Mouse (Mus musculus) liver, postnatal 0 days (tissue): ENCODE measurements around the gene Fam83g. TPM values are rescaled to one million over a fixed set of nuclear protein-coding genes. Genes with fewer than 3 reads are reported as not detected.

Source experiments
- ATAC-seq: fragments of 200-750 bp; cut with Nextera tagmentation; 2 replicates; pipeline ENCODE4 v1.8.0; 2017; ENCODE audit warnings: mild to moderate bottlenecking, moderate library complexity
- DNase-seq: peaks from one replicate; pipeline ENCODE4 v3.0.0-alpha.2; 2016
- H3K27ac ChIP-seq: fragments of 300-500 bp; sonication (generic); 2 replicates; pipeline ENCODE4 v1.5.1; 2014; ENCODE audit warnings: antibody characterized with exemption, moderate library complexity, mild to moderate bottlenecking, low read depth
- H3K27me3 ChIP-seq: fragments of 300-500 bp; sonication (generic); 2 replicates; pipeline ENCODE4 v1.6.1; 2014; ENCODE audit warnings: low read length, control low read depth, mixed read lengths; ENCODE audit not compliant: insufficient read depth
- H3K36me3 ChIP-seq: fragments of 300-500 bp; sonication (generic); replicated peaks from 2 replicates; pipeline ENCODE4 v1.6.1; 2014; ENCODE audit warnings: mild to moderate bottlenecking, control low read depth, low read length, moderate library complexity, mixed read lengths; ENCODE audit not compliant: insufficient read depth
- H3K4me1 ChIP-seq: fragments of 300-500 bp; sonication (generic); 2 replicates; pipeline ENCODE4 v1.6.1; 2014; ENCODE audit warnings: antibody characterized with exemption, mild to moderate bottlenecking, control low read depth; ENCODE audit not compliant: insufficient read depth
- H3K4me2 ChIP-seq: fragments of 300-500 bp; sonication (generic); 2 replicates; pipeline ENCODE4 v1.6.1; 2014; ENCODE audit warnings: low read depth, mild to moderate bottlenecking, low read length, moderate library complexity, mixed read lengths
- H3K4me3 ChIP-seq: fragments of 300-500 bp; sonication (generic); 2 replicates; pipeline ENCODE4 v1.5.1; 2014; ENCODE audit warnings: low read depth, low read length
- H3K9ac ChIP-seq: fragments of 300-500 bp; sonication (generic); replicated peaks from 2 replicates; pipeline ENCODE4 v1.6.1; 2014; ENCODE audit warnings: mild to moderate bottlenecking, moderate library complexity
- H3K9me3 ChIP-seq: fragments of 300-500 bp; sonication (generic); 2 replicates; pipeline ENCODE4 v1.6.1; 2016; ENCODE audit warnings: mild to moderate bottlenecking, control low read depth, low read length, mixed read lengths
- CTCF ChIP-seq: sonication (generic); IDR thresholded peaks from 2 replicates; pipeline ENCODE4 v1.5.1; 2016; ENCODE audit warnings: antibody characterized with exemption, low read depth
- EP300 ChIP-seq: IDR thresholded peaks from 2 replicates; pipeline ENCODE4 v1.6.1; 2016; ENCODE audit warnings: antibody characterized with exemption, low read depth, mild to moderate bottlenecking
- WGBS: fragments of 180-500 bp; shearing (Covaris S2); extraction: QIAGEN DNeasy Blood & Tissue Kit; methylation state at CpG from one replicate; pipeline ENCODE4 v1.1.7; 2014; ENCODE audit not compliant: insufficient replicate concordance; 5-methylcytosine and 5-hydroxymethylcytosine counted together
- polyA plus RNA-seq: library from polyadenylated mRNA; unstranded; fragments of >200 nt; fragmentation: Nextera tagmentation; extraction: Ambion mirVana; gene quantifications from 2 replicates; pipeline ENCODE4 v1.2.1, GENCODE M21; 2015

Fam83g gene
- polyA plus RNA-seq, 1 experiment from 2014 or later = 2.2 TPM

DNA sequence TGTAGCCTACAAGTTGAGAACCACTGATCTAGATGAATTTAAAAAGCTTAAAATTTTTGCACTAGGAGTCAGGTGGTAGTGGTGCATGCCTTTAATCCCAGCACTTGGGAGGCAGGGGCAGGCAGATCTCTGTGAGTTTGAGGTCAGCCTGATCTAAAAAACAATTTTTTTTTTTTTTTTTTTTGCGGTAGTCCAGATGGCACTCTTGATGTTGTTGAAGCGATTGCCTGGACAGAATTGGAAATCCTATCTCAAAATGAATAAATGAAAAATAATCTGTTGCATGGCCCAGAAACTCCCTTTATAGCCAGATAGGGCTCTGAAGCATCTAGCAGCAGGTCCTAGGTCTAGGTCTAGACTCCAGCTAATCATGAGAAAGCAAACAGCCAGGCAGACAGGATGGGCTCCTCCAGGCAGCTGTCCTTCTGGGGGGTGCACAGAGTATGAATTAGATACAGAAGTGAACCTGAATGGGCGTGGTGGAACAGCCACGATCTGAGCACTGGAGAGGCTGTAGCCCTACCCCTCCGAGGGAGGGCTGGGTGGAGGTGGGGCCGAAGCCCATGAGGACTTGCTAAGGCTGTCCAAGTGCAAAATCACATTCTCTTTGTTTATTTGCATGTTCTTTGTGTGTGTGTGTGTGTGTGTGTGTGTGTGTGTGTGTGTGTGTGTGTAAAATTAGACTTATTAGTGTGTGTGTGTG, 27.6 kb upstream of the Fam83g start:
- no peak overlapping the region for H3K27ac ChIP-seq

DNA sequence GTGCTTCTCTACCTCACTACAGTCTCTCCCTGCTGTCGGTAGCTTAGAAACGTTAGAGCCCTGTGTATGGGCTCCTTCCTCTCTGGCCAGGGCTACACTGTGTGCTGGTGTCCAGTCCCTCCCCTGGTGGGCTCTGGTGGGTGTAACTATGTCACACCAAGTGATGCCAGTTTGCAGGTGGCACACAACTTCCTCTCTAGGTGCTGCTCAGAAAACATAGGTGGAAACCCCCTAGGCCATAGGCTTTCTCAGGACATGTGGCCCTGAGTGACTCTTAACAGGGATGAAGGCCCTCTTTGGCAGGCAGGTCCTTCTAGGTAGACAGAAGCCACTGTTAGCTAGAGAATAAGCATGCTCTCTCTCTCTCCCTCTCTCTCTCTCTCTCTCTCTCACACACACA, 26.5 kb upstream of the Fam83g start:
- no peaks in the 10 kb centered on the region for H3K27me3 ChIP-seq
- no peaks in the 10 kb centered on the region for H3K9me3 ChIP-seq
- ATAC-seq (no peak), DNase-seq (no peak)
- H3K36me3 ChIP-seq = no peaks in the 10 kb centered on the region
- H3K9ac ChIP-seq = no peak overlapping the region
- H3K4me2 ChIP-seq = no peak overlapping the region
- no peak overlapping the region for H3K27ac ChIP-seq
- TF ChIP-seq EP300 = no peak
- no peak for TF ChIP-seq CTCF
- H3K4me3 ChIP-seq = no peak overlapping the region
- WGBS = 62% methylated on average over 2 of the region's 2 CpGs
- H3K4me1 ChIP-seq = peaks cover 9% of the 10 kb centered on the region

More for the DNA sequence above, 27.6 kb upstream of the Fam83g start:
- no peaks in the 10 kb centered on the region for H3K9me3 ChIP-seq
- ATAC-seq (no peak), DNase-seq (no peak)
- H3K27me3 ChIP-seq = no peaks in the 10 kb centered on the region
- no peak overlapping the region for H3K4me2 ChIP-seq
- no peak overlapping the region for H3K9ac ChIP-seq
- H3K4me1 ChIP-seq = peaks cover 9% of the 10 kb centered on the region
- H3K36me3 ChIP-seq = no peaks in the 10 kb centered on the region
- TF ChIP-seq EP300 (no peak), CTCF (no peak)
- WGBS = 63% methylated on average over 6 of the region's 6 CpGs
- no peak overlapping the region for H3K4me3 ChIP-seq

- H3K4me3 ChIP-seq = no peak overlapping the region
- H3K27me3 ChIP-seq = no peaks in the 10 kb centered on the region
- H3K4me2 ChIP-seq = no peak overlapping the region
- peaks cover 6% of the 10 kb centered on the region for H3K4me1 ChIP-seq
- H3K27ac ChIP-seq = no peak overlapping the region
- 0 out of 2 replicates have a peak overlapping the region, but pooled peaks have one; percentile 26 for H3K9ac ChIP-seq
- DNase-seq (no peak), ATAC-seq (no peak)
- H3K36me3 ChIP-seq = no peaks in the 10 kb centered on the region
- WGBS = 86% methylated on average over 3 of the region's 3 CpGs
- no peaks in the 10 kb centered on the region for H3K9me3 ChIP-seq
- TF ChIP-seq EP300 (no peak), CTCF (no peak)
Measured at GRCm38 (mm10) chr11:61658360-61658922, 25.4 kb upstream of the Fam83g start.

- Histone ChIP-seq H3K4me1 (peaks cover 6% of the 10 kb centered on the region), H3K9me3 (no peaks in the 10 kb centered on the region), H3K4me2 (no peak overlapping the region), H3K36me3 (no peaks in the 10 kb centered on the region), H3K4me3 (no peak overlapping the region), H3K27me3 (no peaks in the 10 kb centered on the region), H3K27ac (peak overlapping the region; percentile 16; the same call in 1 of the 2 replicates), H3K9ac (no peak overlapping the region; the same call in 1 of the 2 replicates)
- WGBS = 67% methylated on average over 4 of the region's 4 CpGs
- DNase-seq (no peak), ATAC-seq (no peak)
- TF ChIP-seq CTCF = no peak
- TF ChIP-seq EP300 = no peak
Measured at GRCm38 (mm10) chr11:61659011-61659858, 24.7 kb upstream of the Fam83g start.

DNA sequence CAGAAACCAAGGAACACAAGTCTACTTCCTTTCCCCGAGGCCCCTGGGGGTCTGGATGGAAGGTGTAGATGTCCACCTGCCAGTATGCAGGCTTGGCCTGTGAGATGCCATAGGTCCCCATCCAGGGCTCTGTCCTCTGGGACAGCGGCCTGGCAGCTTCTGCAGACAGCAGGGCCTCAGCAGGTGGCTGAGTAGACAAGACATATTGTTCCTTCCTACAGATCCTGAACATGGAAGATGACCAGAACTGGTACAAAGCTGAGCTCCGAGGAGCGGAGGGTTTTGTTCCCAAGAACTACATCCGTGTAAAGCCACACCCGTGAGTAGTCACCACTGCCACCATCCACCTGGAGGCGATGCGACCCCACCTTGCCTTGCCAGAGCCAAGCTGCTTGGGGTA, 23.9 kb upstream of the Fam83g start:
- 66% methylated on average over 8 of the region's 8 CpGs for WGBS
- TF ChIP-seq CTCF (no peak), EP300 (no peak)
- Histone ChIP-seq H3K27ac (no peak overlapping the region), H3K36me3 (no peaks in the 10 kb centered on the region), H3K9ac (no peak overlapping the region), H3K4me2 (no peak overlapping the region), H3K9me3 (no peaks in the 10 kb centered on the region), H3K4me1 (peaks cover 6% of the 10 kb centered on the region), H3K27me3 (no peaks in the 10 kb centered on the region), H3K4me3 (no peak overlapping the region)
- DNase-seq (no peak), ATAC-seq (no peak)

- H3K27ac ChIP-seq = no peak overlapping the region
- H3K4me3 ChIP-seq = no peak overlapping the region
- no peak overlapping the region for H3K9ac ChIP-seq
- 34% methylated on average over 7 of the region's 7 CpGs for WGBS
- H3K4me2 ChIP-seq = no peak overlapping the region
- ATAC-seq = no peak
- no peaks in the 10 kb centered on the region for H3K36me3 ChIP-seq
- no peaks in the 10 kb centered on the region for H3K27me3 ChIP-seq
- H3K9me3 ChIP-seq = no peaks in the 10 kb centered on the region
- no peak for DNase-seq
- peaks cover 6% of the 10 kb centered on the region for H3K4me1 ChIP-seq
- TF ChIP-seq EP300 = no peak
Measured at GRCm38 (mm10) chr11:61660806-61661392, 23.0 kb upstream of the Fam83g start.
